Mouse (Mus musculus) 3134 (cell line): ENCODE results near the gene AC161166.1.
"Not testable (repeated sequence)": the region's sequence is repeated elsewhere in the genome, so short reads cannot be mapped to it uniquely, and the experiment has no call there.

Experiments
- DNase-seq: peaks from one replicate; pipeline ENCODE4 v3.0.0-alpha.2; 2011; ENCODE audit warnings: low spot score; ENCODE audit not compliant: insufficient read length; ENCODE audit errors: extremely low read depth

Gene AC161166.1

GRCm38 (mm10) chr7:24528861-24529260 is 16.6 kb upstream of the AC161166.1 start:
- no peak for DNase-seq

- DNase-seq = no peak
These were observed 13.6 kb upstream of the AC161166.1 start for GRCm38 (mm10) chr7:24525686-24526420.

- DNase-seq = no peak
These were observed 12.7 kb upstream of the AC161166.1 start for GRCm38 (mm10) chr7:24524978-24525377.

- DNase-seq = no peak
These were observed 11.5 kb upstream of the AC161166.1 start for GRCm38 (mm10) chr7:24523723-24524122.

GRCm38 (mm10) chr7:24522805-24523204 is 10.6 kb upstream of the AC161166.1 start:
- peak; percentile 56 for DNase-seq

GRCm38 (mm10) chr7:24520054-24520453 is 7.8 kb upstream of the AC161166.1 start:
- not testable (repeated sequence) for DNase-seq

- DNase-seq = no peak
These were observed 6.9 kb upstream of the AC161166.1 start for GRCm38 (mm10) chr7:24519130-24519529.

GRCm38 (mm10) chr7:24517654-24518053 is 5.4 kb upstream of the AC161166.1 start:
- DNase-seq = no peak

- no peak for DNase-seq
These were observed 4.8 kb upstream of the AC161166.1 start for GRCm38 (mm10) chr7:24517077-24517476.

- peak; percentile 33 for DNase-seq
These were observed 4.1 kb upstream of the AC161166.1 start for GRCm38 (mm10) chr7:24516319-24516718.

- DNase-seq = no peak
These were observed 4.5 kb downstream of the AC161166.1 start for GRCm38 (mm10) chr7:24507726-24508114.

- peak; percentile 87 for DNase-seq
These were observed 5.2 kb downstream of the AC161166.1 start, which contains the start of gene Zfp428 for GRCm38 (mm10) chr7:24506838-24507725. TSS of gene Zfp428 (plus strand) at chr7:24507006.

- DNase-seq = no peak
These were observed 5.8 kb downstream of the AC161166.1 start for GRCm38 (mm10) chr7:24506476-24506837.

GRCm38 (mm10) chr7:24506065-24506459 is 6.2 kb downstream of the AC161166.1 start:
- no peak for DNase-seq

GRCm38 (mm10) chr7:24505447-24506064 is 6.7 kb downstream of the AC161166.1 start:
- DNase-seq = no peak

- DNase-seq = no peak
These were observed 7.4 kb downstream of the AC161166.1 start for GRCm38 (mm10) chr7:24504868-24505267.

- DNase-seq = no peak
These were observed 8.3 kb downstream of the AC161166.1 start for GRCm38 (mm10) chr7:24504004-24504403.

GRCm38 (mm10) chr7:24501492-24501891 is 10.8 kb downstream of the AC161166.1 start:
- DNase-seq = no peak

GRCm38 (mm10) chr7:24500929-24501328 is 11.3 kb downstream of the AC161166.1 start:
- no peak for DNase-seq

- no peak for DNase-seq
These were observed 12.2 kb downstream of the AC161166.1 start for GRCm38 (mm10) chr7:24499856-24500577.

- DNase-seq = no peak
These were observed 24.0 kb downstream of the AC161166.1 start for GRCm38 (mm10) chr7:24488303-24488702.
